Mouse (Mus musculus) heart, embryonic 11.5 days (tissue): Measurements from ENCODE around the gene Foxred1. TPM values are rescaled to one million over a fixed set of nuclear protein-coding genes. Genes with fewer than 3 reads are reported as not detected.

Experiments used
- polyA plus RNA-seq: library from polyadenylated mRNA; unstranded; fragments of >200 nt; fragmentation: Nextera tagmentation; extraction: Ambion mirVana; gene quantifications from 2 replicates; pipeline ENCODE4 v1.2.1, GENCODE M21; 2014

Gene Foxred1
- polyA plus RNA-seq, 1 experiment from 2014 or later: 44.9 TPM

Other genes with a start within 250 kb of the Foxred1 start
- gene St3gal4, start 91.8 kb downstream of the Foxred1 start, polyA plus RNA-seq: 19.8 and 20.5 TPM in 2 replicates
- gene Dcps, start 35.0 kb downstream of the Foxred1 start, polyA plus RNA-seq: 68.0 and 69.3 TPM in 2 replicates
- 95.7 and 107 TPM in 2 replicates for gene Srpr, start 10.9 kb downstream of the Foxred1 start, polyA plus RNA-seq
- gene Tirap, start 10.8 kb downstream of the Foxred1 start, polyA plus RNA-seq: 9.4 and 11.7 TPM in 2 replicates
- 27.3 and 30.3 TPM in 2 replicates for gene Fam118b, start 56.8 kb upstream of the Foxred1 start, polyA plus RNA-seq
- gene Rpusd4, start 56.8 kb upstream of the Foxred1 start, polyA plus RNA-seq: 25.0 and 28.3 TPM in 2 replicates
- gene Cdon, start 210.1 kb upstream of the Foxred1 start, polyA plus RNA-seq: 4.4 and 6.1 TPM in 2 replicates